Mouse (Mus musculus) brain, embryonic 14.5 days (tissue): ENCODE results near the gene Zfp874b.

ENCODE experiments used
- CTCF ChIP-seq: fragments of 200-500 bp; IDR thresholded peaks from 2 replicates; pipeline ENCODE4 v1.5.1; 2012; ENCODE audit warnings: inconsistent platforms, mild to moderate bottlenecking, moderate library complexity, borderline replicate concordance; ENCODE audit not compliant: insufficient read depth, insufficient read length; ENCODE audit errors: extremely low read depth
- POLR2A ChIP-seq: fragments of 200-500 bp; IDR thresholded peaks from 2 replicates; pipeline ENCODE4 v1.6.1; 2012; ENCODE audit warnings: mild to moderate bottlenecking, inconsistent platforms, borderline replicate concordance; ENCODE audit not compliant: poor library complexity, insufficient read depth, insufficient read length, severe bottlenecking; ENCODE audit errors: extremely low read depth

DNA sequence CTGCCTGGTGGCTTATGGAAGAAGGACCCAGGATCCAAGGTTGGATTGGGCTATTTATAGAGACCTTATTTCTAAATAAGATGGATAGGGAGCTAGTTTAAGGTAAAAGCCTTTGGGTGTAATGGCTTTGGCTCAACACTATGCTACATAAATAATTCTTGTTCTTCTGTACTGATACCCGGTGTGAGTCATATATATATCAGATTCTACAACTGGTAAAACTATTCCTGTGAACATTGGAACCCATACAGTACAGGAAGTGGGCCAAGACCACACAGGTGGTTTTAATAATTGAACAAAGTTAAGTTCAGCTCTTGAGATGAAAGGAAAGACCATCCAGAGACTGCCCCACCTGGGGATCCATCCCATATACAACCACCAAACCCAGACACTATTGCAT, 16.9 kb upstream of the Zfp874b start:
- TF ChIP-seq CTCF, result no peak
- no peak for TF ChIP-seq POLR2A
